Mouse (Mus musculus) frontal cortex, adult (tissue): ENCODE measurements around the gene Gm5089.

Experiments
- ATAC-seq: cut with Nextera tagmentation; 2 replicates; pipeline ENCODE4 v1.9.2; 2017; ENCODE audit warnings: mild to moderate bottlenecking, moderate library complexity, mixed read lengths; ENCODE audit not compliant: low TSS enrichment

The Gm5089 gene

GRCm38 (mm10) chr14:122386281-122387130 lies 64.4 kb downstream of the Gm5089 start:
- no peak for ATAC-seq

DNA sequence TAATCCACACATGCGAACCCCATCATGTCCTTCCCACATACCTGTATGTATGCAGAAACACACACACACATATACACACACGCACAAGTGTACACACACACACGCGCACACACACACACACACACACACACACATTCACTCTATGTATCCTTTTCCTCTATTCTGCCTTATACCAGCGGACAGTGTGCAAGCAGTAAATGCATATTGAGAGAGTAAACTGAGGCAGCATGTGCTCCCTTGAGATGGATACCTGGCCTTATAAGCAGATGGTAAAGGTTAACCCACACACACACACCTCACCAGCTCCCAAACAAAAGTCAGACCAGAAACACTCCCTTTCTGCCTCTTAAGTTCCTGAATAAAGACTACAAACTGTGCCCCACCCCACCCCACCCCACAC lies 65.2 kb downstream of the Gm5089 start:
- no peak for ATAC-seq

DNA sequence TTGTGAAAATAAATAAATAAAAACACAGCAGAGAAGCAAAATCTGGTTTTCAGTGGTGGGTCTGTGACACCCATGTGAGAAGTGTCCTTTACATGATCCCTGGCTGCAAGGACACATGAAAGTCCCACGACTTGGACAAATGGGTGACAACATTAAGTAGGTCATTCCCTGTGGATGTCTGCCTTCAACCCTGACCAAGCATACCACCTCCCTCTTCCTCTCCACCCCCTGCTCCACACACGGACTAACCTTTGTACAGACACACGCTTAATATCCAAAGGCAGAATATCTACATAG lies 65.7 kb downstream of the Gm5089 start:
- ATAC-seq, result no peak
